Mouse (Mus musculus) kidney, adult 9 months (tissue): ENCODE data around the gene Unc50.
A peak's percentile ranks its signal among the peaks of the same experiment; 100 is the strongest.

Experiments used
- DNase-seq: peaks from one replicate; pipeline ENCODE4 v3.0.0; 2022

Unc50 gene

DNA sequence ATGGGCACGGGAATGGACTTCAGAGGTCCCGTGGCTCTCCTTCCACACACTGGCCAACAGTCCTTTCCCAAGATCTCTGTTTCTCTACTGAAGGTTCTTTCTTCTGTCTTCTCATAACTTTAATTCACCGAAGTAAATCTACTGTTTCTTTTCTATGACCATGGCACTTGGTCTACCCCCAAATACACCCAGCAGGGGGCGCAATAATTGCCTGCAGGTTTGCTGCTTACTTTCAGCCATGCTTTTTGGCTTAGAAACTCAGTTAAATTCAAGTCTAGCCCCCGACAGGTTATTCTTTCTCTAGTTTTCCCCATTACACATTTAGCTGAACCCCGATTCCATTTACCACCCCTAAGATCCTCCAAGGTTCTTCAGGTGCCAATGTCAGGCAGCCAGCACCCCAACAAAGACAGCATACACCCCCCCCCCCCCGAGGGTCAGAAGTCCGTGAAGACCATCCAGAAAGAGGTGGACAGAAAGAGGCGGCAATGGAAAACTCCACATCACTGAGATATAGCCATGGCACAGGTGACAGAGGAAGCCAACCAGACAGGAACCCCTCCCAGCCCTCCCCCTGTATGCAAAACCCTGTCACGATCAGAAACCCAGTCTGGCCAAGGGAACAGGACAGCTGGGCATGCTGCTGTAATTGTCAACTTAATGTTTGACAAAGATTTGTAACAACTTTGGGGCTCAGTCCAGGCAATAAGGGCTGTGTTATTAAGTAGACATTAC lies 18.6 kb downstream of the Unc50 start:
- peak; percentile 51 for DNase-seq

DNA sequence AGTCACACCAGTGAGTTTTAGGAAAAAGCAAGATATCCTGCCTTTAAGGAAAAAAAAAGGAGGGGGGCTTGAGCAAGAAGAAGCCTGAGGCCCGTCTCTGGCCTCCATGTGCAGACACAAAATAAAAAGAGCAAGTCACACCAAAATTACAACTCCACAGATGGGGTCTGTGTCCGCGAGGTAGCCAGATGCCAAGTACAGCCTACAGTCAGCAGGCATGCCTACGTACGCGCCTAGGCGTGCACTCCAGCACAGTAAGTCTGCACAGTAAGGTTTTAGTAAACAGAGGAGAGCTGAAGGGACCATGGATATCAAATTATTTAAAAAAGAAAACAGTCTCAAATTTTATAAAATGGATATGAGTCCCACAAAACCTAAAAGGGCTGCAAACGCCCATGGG lies 21.3 kb downstream of the Unc50 start:
- no peak for DNase-seq

DNA sequence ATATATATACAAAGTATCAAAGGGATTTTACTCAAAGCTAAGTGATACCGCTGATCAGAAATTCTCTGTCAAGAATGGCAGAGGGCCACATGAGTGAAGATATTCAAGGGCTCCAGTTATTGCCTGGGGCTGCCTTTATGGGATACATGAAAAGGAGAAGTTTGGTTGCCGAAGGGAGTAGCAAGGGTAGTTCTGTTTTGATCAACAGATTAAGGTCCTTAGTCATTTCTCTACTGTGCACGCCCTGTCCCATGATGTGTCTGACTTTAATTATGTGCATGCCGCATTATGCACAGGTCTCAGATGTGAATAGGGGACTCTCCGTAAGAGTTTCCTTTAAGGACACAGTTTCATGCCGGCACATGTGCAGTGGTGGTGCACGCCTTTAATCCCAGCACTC lies 27.6 kb downstream of the Unc50 start:
- DNase-seq, result no peak

DNA sequence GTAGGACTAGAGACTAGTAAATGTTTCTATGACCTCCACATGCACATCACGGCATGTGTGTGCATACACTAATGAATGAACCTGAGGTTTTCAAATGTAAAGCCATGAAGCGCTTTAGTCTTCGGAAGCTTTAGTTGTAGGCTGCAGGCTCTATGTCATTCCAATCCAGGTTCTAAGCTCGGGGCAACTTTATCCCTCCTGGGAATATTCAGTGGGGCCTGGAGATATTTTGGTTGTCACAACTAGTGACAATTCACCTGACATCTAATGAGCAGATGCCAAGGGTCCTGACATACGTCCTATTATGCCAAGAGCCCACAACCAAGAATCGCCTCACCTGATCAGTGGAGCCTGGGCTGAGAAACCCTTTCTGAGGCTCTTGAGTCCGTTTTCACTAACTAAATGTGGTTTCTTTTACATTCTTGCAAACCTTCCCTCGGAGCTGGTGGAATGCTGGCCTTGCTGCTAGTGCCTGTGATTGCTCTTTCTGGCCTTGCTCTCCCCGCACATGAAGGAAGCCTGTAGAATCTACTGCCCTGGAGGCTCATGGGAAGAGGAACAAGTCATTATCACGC lies 35.0 kb downstream of the Unc50 start:
- DNase-seq, result no peak

DNA sequence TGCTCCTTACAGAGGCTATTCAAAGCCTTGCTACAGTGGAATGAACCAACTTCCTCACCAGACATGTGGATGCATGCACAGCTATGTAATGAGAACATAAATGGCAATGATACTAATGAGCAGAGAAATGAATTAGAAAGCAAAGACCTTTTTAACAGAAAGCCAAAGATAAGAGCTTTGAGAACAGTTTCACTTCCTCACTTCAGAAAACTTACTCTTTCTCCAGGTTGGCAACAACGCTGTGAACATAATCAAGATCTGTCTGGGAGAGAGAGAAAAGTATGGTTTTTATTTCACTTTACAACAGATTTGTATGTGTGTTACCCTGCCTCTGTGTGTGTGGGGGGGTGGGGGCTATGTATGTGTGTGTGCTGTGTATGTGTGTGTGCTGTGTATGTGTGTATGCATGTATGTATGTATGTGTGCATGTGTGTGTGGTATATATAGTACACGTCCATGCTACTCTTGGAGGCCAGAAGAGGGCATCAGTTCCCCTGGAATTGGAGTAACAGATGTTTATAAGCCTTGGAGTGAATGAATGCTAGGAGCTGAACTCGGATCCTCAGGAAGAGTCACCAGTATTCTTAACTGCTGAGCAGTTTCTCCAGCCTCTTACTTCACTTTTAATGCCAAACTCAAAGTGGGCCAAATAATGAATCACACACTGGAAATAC lies 36.5 kb downstream of the Unc50 start:
- no peak for DNase-seq

DNA sequence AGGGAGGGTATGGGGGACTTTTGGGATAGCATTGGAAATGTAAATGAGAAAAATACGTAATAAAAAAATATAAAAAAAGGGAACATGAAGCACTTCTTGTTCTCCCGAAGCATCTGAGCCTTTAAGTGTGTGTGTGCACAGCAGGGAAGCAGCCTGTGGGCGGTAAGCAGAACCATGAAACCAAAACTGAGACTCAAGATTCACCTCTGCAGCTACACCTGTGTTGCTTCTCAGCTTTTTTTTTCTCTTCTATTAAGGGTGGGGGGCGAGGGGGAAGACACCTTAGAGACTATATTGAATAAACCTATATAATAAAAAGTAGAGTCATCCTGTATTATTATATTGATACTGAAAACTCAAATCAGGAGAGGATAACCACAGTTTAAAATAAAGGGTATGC lies 37.9 kb downstream of the Unc50 start:
- DNase-seq, result no peak

DNA sequence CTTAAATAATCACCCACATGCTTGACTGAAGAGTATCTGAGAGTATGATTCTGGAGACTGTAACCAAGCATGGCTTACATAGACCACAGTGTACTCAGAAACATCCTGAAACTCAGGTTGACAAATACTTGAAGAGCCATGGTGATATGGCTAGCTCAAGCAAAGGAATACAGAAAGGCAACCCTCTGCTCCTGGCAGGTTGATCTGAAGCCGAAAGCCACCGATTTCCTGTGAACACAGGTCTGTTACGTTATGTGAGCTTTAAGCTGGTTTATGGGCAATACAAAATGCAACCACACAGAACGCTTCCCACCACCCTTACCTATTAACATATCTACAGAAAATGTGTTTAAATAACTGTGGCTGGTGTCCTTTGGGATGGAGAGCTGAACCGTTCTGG lies 39.1 kb downstream of the Unc50 start:
- DNase-seq, result no peak

DNA sequence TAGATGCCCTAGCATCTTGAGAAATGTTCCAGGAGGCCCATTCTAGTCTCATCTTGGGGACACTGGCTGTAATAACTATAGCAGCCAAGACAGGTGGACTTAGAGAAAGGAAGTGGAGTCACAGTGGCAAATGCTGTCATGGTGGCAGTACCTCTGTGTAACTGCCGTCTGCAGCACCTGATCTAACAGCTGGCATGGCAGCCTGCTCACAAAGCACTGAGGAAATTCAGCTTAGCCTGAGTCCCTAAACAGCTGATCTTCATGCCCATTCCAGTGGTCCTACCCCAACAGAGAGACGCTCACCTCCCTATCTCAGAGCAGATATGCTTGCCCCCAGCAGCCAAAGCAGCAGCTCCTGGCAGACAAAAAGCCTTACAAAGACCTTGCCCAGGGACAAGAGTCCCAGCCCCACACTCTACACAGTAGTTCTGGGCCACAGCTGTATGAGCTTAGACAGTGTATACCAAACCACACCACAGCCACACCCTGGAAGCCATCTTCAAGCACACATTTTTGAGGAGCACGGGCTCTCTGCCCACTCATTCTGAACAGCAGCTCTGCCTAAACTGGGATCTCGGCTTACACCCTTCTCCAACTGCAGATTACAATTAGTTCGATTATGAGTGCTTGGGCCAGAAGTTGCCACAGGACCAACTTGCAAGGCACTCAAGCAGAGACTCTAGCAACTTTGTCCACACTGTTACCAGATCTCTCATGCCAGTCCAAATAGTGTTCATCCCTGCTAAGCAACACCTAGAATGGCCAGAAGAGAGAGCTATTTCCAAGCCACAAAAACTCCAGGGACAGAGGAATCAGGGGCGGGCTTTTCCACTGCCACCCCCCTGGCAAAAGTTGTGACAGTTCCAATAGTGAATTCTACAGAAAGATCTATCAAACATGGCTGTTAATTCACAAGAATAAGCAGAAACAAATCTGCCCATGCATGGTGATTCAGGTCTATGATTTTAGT lies 41.5 kb downstream of the Unc50 start:
- no peak for DNase-seq

DNA sequence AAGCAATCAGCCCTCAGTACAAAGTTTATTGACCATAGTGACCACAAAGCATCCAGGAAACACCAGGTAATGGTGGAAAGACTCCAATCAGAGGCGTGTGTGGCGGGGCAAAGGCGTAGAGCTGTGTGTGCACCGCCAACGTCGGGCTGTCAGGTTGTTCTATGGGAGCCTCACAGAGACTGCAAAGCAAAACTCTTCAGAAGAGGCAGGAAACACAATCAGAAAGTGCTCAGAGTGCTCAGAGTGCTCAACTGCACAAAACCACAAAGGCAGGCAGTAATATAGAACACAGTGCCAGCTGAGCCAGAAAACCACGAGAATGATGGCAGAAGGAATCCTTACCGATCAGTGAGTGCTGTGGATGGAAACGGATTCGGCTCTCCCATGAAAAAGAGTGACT lies 43.3 kb downstream of the Unc50 start:
- DNase-seq, result no peak

DNA sequence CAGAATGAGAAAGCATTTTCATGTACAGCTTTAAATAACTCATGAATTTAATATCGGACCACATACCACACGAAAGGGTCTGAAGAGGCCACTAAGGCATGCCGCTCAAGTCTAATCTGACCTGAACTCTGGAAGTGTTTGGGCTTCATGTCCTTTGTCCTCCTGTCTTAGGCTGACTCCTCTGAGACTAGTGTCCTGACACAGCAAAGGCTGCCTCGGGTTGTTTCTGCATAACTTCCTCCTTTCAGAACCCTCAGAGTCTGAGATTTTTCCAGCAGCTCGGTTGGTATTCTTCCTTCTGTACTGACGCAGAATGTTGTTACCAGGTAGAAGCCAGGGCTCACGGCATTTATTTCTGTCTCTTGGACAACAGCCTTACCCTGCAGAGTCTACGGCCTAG lies 44.1 kb downstream of the Unc50 start:
- peak; percentile 22 for DNase-seq

DNA sequence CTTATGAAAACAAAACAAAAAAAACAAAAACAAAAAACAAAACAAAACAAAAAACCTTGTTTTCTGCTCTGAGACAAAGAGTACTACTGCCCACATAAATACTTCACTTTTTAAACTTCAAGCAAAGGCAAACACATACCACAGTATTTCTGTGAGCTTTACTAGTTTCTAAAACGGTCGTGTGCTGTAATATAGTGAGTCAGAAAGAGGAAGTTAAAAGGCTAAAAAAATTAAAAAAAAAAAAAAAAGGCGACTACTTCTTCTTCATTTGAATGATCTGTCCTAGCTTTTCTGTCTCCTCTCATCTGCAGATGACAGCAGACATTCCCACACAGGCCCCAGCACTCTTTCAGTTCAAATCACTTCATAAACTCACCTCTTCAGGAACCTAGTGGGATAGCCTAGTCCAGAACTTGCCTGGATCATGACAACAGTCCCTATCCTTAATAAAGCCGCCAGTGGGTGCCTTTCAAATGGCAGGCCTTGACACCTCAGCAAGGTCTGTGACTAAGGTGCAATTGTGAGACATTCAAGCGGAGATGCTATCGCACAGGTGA lies 44.8 kb downstream of the Unc50 start:
- DNase-seq, result no peak

DNA sequence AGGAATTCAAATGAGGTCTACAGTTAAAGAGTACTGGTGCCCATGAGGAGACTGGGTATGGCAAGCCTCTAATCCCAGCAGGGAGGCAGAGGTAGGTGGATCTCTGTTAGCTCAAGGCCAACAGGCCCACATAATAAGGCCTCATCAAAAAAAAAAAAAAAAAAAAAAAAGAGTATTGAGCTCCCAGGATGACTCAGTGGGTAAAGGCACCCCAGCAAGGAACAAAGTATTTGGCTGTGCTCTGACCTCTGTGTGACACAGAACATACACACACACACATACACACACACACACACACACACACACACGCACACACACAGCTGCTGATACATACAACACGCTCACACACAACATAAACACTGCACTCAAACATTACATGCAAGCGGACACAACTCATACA lies 45.4 kb downstream of the Unc50 start:
- DNase-seq, result no peak

DNA sequence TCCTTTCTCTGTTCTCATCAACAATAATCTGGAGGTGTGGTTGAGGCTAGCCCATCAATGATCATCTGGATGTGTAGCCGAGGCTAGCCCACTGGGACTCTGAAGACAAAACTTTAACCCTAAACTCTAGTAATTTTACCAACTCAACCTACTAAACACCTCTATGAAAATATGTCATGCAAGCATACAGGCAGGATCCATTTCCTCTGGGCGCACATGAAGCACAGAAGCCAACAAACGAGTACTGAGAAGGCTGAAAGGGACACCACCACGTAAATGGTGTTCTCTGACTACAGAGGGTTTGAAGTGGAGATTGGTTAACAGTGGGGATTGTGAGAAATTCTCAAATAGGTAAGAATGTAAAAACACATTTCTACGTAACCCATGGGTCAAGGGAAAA lies 47.3 kb downstream of the Unc50 start:
- no peak for DNase-seq

DNA sequence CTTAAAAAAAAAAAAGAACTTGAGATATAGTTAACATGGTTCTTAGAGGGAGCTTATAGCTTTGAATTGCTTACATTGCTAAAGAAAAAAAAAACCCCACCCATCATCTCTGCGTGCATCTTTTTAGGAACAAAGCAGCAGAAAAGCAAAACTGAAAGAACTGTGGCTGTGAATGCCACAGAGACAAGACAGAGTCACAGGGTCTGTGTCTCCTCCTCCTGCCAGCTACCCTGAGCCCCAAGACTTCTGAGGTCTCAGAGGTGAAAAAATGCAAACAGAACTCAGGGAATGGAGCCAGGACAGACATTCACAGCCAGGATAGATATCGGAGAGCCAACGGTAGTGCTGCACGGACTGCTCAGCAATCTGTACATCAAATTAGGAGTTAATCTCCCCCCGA lies 48.0 kb downstream of the Unc50 start:
- DNase-seq, result no peak

DNA sequence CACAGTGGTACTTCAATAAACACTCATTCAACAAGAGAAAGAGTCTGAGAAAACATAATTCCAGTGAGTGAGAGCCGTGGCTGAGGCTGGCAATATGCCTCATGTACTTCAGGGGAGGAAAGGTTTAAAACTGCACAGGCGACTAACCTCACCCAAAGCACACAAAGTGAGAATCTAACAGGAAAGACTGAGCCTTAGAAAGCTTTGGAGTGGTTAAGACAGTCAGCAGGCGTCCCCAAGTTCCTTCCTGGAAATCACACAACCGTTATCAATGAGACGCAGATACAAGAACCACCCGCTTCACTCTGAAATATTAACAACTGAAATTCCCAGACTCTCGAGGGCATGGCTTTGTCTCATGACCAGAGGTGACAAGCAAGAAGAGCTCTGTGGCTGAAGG lies 48.5 kb downstream of the Unc50 start:
- no peak for DNase-seq

DNA sequence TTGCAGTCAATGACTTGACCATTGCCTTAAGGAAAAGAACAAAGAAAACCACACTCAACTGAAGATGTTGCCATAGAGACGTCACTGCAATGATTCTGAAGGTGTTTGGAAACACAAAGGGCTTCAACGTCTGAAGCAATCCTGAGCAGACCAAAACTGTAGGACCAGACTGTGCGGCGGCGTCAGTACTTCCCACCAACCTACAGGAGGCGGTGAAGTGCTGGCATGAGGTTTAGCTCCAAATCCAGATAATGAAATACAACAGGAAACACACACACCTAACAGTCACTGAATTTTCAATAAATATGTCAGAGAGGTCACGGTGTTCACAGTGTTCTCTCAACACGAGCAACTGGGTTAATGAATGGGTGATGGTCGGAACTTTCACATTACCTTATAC lies 49.1 kb downstream of the Unc50 start:
- DNase-seq, result no peak

DNA sequence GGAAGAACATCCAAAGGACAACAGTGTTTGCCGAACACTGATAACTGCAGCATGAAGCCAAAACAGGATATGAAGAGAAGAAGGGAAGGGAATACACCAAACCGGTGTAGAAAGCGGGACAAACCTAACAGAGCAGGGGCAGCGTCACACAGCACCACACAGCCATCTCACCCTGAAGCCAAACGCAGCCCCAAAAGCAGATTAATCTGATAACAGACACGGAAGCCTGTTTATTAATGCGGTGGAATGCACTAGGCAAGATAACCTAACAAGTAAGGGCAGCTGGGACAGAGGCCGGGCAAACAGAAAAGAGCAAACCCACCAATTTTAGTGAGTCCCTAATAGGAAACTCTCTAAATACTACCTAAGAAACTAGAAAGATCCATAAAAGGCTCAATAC lies 49.8 kb downstream of the Unc50 start:
- DNase-seq, result no peak

DNA sequence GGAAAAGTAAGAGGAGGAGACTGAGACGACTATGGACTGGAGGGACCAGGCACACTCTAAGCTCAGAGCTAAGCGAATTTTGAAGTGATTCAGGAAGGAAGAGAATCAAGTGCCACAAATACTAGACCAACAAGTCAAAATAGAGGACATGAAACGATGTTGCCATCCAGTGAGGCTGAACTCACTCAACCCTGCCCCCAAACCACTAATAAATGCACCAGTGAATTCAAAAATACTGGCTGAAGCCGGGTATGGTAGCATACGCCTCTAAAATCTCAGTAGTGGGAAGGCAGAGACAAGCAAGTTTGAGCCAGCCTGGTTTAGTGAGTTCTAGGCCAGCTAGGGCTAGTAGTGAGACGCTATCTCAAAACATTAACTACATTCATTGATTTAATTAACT lies 50.8 kb downstream of the Unc50 start:
- DNase-seq, result no peak

DNA sequence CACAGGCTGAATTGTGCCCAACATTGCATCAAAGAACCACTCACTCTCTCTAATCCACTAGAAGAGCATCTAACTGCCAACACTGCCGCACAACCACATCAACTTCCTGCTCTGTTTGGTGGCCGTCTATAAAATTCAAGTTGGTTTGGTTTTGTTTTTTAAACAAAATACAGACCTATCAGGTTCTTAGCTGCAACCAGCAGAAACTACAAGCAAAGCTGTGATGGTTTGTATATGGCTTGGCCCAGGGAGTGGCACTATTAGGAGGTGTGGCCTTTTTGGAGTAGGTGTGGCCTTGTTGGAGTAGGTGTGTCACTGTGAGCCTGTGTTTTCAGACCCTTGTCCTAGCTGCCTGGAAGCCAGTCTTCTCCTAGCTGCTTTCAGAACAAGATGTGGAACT lies 51.4 kb downstream of the Unc50 start:
- DNase-seq, result no peak

DNA sequence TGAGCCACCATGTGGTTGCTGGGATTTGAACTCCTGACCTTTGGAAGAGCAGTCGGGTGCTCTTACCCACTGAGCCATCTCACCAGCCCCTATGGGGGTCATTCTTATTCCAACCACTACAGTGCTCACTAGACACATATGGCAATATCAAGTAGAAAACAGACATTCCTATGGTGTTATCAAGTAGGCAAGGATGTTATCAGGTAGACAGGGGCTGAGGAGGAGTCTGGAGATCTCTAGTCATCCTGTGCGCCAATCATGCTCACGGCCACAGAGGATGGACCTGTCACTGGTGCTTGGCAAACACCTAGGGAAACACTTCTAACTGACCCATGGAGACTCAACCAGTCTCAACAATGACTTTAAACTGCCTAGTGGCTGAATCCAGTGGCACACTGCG lies 54.7 kb downstream of the Unc50 start:
- no peak for DNase-seq

DNA sequence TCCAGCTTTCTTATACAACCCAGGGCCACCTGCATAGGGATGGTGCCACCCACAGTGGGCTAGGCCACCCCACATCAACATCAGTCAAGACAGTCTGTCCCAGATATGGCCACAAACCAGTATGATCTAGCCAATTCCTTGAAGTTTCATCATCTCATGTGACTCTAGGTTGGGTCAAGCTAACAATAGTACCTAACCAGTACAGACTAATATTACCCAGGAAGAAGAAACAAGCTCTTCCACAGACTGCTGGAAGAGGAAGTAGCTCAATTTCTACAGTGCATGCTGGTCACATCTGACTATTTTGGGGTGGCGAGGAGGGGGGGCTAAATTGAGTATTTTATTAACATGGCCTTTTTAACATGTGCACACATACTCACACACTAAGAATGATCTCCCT lies 56.5 kb downstream of the Unc50 start:
- no peak for DNase-seq

DNA sequence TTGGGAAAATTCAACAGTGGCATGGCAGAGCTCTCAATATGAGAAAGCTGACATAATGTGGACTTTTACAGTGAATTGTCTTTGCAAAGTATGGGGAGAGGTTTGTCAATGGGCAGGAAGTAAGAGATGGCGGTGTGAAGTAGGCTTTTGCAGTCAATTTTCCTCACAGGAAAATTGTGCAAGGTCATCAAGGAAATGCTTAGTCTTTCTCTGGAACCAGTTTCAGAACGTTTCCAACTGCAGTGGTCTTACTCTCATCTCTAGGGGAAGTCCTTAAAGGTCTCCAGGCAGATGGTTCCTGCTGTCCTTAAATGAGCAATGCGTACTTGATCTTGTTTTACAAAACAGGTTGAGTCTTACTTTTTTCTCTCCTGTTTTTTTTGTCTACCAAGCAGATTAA lies 57.1 kb downstream of the Unc50 start:
- DNase-seq, result no peak

DNA sequence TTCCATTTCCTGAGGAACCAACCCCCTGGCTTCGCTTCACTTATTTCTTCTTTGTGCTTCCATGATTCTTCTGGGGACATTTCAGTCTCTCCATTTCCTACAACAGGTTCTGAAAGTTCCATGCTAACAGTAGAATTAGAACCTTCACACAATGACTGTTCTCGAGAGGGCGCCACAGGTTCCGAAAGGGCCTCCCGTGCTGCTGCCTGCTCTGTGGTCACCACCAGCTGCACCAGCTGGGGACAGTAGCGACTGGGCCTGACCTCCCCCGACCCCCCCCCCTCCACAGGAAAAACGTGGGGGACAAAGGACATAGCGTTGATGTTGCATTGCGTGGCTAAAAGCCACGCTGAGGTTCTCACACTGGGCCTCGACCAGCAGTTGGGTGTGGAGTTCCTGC lies 58.6 kb downstream of the Unc50 start:
- no peak for DNase-seq
